Mouse (Mus musculus) myocyte (in vitro differentiated cells): Measurements from ENCODE around the gene Steap3.

Experiments used
- CEBPB ChIP-seq: IDR thresholded peaks from 2 replicates; pipeline ENCODE4 v1.6.1; 2011; ENCODE audit warnings: mild to moderate bottlenecking, moderate library complexity; ENCODE audit not compliant: poor library complexity, insufficient read depth, severe bottlenecking
- E2F4 ChIP-seq: IDR thresholded peaks from one replicate; pipeline ENCODE4 v1.6.1; 2011; ENCODE audit warnings: mild to moderate bottlenecking, control low read depth, moderate library complexity; ENCODE audit not compliant: insufficient read depth
- MAX ChIP-seq: IDR thresholded peaks from one replicate; pipeline ENCODE4 v1.6.1; 2011; ENCODE audit warnings: low read depth, mild to moderate bottlenecking, control low read depth
- MYOD1 ChIP-seq, 3 experiments: IDR thresholded peaks; one replicate each; pipeline ENCODE4 v1.6.1; 2011; ENCODE audit warnings: control low read depth in 2 of 3, low read depth in 2 of 3, mild to moderate bottlenecking in 2 of 3, moderate library complexity in 1 of 3; ENCODE audit not compliant: insufficient read length in 2 of 3, control insufficient read depth in 1 of 3
- MYOG ChIP-seq, 3 experiments: IDR thresholded peaks; one replicate each; pipeline ENCODE4 v1.6.1; 2011; ENCODE audit warnings: control low read depth in 2 of 3, low read depth in 2 of 3, mild to moderate bottlenecking in 2 of 3; ENCODE audit not compliant: insufficient read length in 2 of 3, control insufficient read depth in 1 of 3, insufficient read depth in 1 of 3
- POLR2A ChIP-seq: IDR thresholded peaks from one replicate; pipeline ENCODE4 v1.6.1; 2011; ENCODE audit warnings: low read depth, mild to moderate bottlenecking, control low read depth, moderate library complexity; ENCODE audit not compliant: insufficient read length
- POLR2AphosphoS2 ChIP-seq: IDR thresholded peaks from one replicate; pipeline ENCODE4 v1.6.1; 2011; ENCODE audit warnings: low read depth, control low read depth; ENCODE audit not compliant: insufficient read length
- REST ChIP-seq: IDR thresholded peaks from one replicate; pipeline ENCODE4 v1.6.1; 2011; ENCODE audit warnings: mild to moderate bottlenecking, control low read depth, moderate library complexity; ENCODE audit not compliant: insufficient read depth, insufficient read length
- SRF ChIP-seq: IDR thresholded peaks from one replicate; pipeline ENCODE4 v1.6.1; 2011; ENCODE audit warnings: low read depth; ENCODE audit not compliant: control insufficient read depth, insufficient read length
- TCF12 ChIP-seq: IDR thresholded peaks from one replicate; pipeline ENCODE4 v1.6.1; 2011; ENCODE audit warnings: mild to moderate bottlenecking, control low read depth; ENCODE audit not compliant: poor library complexity, insufficient read depth, severe bottlenecking
- TCF3 ChIP-seq: IDR thresholded peaks from one replicate; pipeline ENCODE4 v1.6.1; 2011; ENCODE audit warnings: low read depth, control low read depth; ENCODE audit not compliant: insufficient read length
- USF1 ChIP-seq: IDR thresholded peaks from one replicate; pipeline ENCODE4 v1.6.1; 2011; ENCODE audit warnings: low read depth, mild to moderate bottlenecking, control low read depth, moderate library complexity

- TF ChIP-seq POLR2A, result no peak
- no peak for TF ChIP-seq USF1
- no peak for TF ChIP-seq TCF12
- no peak for TF ChIP-seq MYOG (IDR thresholded peaks at IDR 0.05; ENCODE audit: control insufficient read depth in 1 of 3, insufficient read depth in 1 of 3, insufficient read length in 2 of 3, low read depth in 2 of 3)
- TF ChIP-seq MAX, result no peak
- no peak for TF ChIP-seq SRF
- no peak for TF ChIP-seq POLR2AphosphoS2
- TF ChIP-seq E2F4, result no peak
- no peak for TF ChIP-seq CEBPB
- no peak for TF ChIP-seq MYOD1 (IDR thresholded peaks at IDR 0.05; ENCODE audit: control insufficient read depth in 1 of 3, insufficient read length in 2 of 3, low read depth in 2 of 3)
- no peak for TF ChIP-seq TCF3
- no peak for TF ChIP-seq REST
Observed at GRCm38 (mm10) chr1:120146994-120147393, 125.5 kb downstream of the Steap3 start.
